Mouse (Mus musculus): ENCODE measurements around the gene Arhgef3. TPM values are rescaled to one million over a fixed set of nuclear protein-coding genes. Genes with fewer than 3 reads are reported as not detected.

Arhgef3 gene
- 5.4 and 5.9 TPM in 2 replicates for polyA plus RNA-seq (2015; fragmentation: Nextera tagmentation; extraction: Ambion mirVana)

GRCm38 (mm10) chr14:27114362-27115274 lies at the start of gene Arhgef3:
Arhgef3 (plus strand) TSS chr14:27114899.

GRCm38 (mm10) chr14:27428573-27428972 lies 313.9 kb downstream of the Arhgef3 start, which contains the start of gene Fam208a:
Fam208a (plus strand) TSS chr14:27428834.

Other genes with a start within 250 kb of the Arhgef3 start
- gene Asb14, start 220.3 kb upstream of the Arhgef3 start, polyA plus RNA-seq (2015; fragmentation: Nextera tagmentation; extraction: Ambion mirVana) = 0.13 TPM in 1 of 2 replicates, not detected in the other
- 14.7 and 21.1 TPM in 2 replicates for gene Appl1, start 143.7 kb upstream of the Arhgef3 start, polyA plus RNA-seq (2015; fragmentation: Nextera tagmentation; extraction: Ambion mirVana)
- 6.3 and 10.3 TPM in 2 replicates for gene Hesx1, start 120.5 kb upstream of the Arhgef3 start, polyA plus RNA-seq (2015; fragmentation: Nextera tagmentation; extraction: Ambion mirVana)
- gene Il17rd, start 76.0 kb upstream of the Arhgef3 start, polyA plus RNA-seq (2015; fragmentation: Nextera tagmentation; extraction: Ambion mirVana) = 0.91 and 1.2 TPM in 2 replicates

All from spleen, postnatal 0 days (tissue).